Mouse (Mus musculus) G1E (cell line): ENCODE measurements at regions not wholly inside any gene's neighbourhood (a gene's known extent, or its start where the extent isn't known, plus 50 kb on each side); places are given as distances from the start of the nearest gene placed in this dataset.

ENCODE experiments used
- ATAC-seq: 2 replicates; pipeline ENCODE4 v1.8.0; 2016; ENCODE audit warnings: mild to moderate bottlenecking; ENCODE audit not compliant: insufficient number of reproducible peaks, poor library complexity, low FRiP score, severe bottlenecking; ENCODE audit errors: extremely low read depth
- DNase-seq: peaks from one replicate; pipeline ENCODE4 v3.0.0; 2012; ENCODE audit warnings: low spot score
- H3K27me3 ChIP-seq: 2 replicates; pipeline ENCODE4 v1.6.1; 2012; ENCODE audit warnings: mild to moderate bottlenecking, low read length, inconsistent platforms; ENCODE audit not compliant: insufficient read depth
- H3K36me3 ChIP-seq: replicated peaks from 2 replicates; pipeline ENCODE3; 2012; ENCODE audit warnings: mild to moderate bottlenecking, inconsistent platforms
- H3K4me1 ChIP-seq: 2 replicates; pipeline ENCODE4 v1.6.1; 2012; ENCODE audit warnings: low read depth, low read length, inconsistent platforms, mixed read lengths; ENCODE audit not compliant: insufficient read depth
- H3K4me3 ChIP-seq: 2 replicates; pipeline ENCODE4 v1.5.1; 2012; ENCODE audit warnings: low read depth, mild to moderate bottlenecking, inconsistent platforms, low read length, moderate library complexity, mixed read lengths
- H3K9me3 ChIP-seq: replicated peaks from 2 replicates; pipeline ENCODE4 v1.6.1; 2012; ENCODE audit warnings: inconsistent platforms
- CTCF ChIP-seq: IDR thresholded peaks from 2 replicates; pipeline ENCODE4 v1.5.1; 2012; ENCODE audit warnings: low read depth, low read length, inconsistent platforms, mixed read lengths
- GATA1 ChIP-seq: IDR thresholded peaks from 2 replicates; pipeline ENCODE4 v1.6.1; 2012; ENCODE audit warnings: borderline replicate concordance, low read length, inconsistent platforms, mixed read lengths
- GATA2 ChIP-seq: IDR thresholded peaks from 2 replicates; pipeline ENCODE4 v1.6.1; 2012; ENCODE audit warnings: low read depth, low read length, inconsistent platforms, borderline replicate concordance
- POLR2AphosphoS5 ChIP-seq: IDR thresholded peaks from 2 replicates; pipeline ENCODE4 v1.6.1; 2012; ENCODE audit warnings: low read depth, low read length, inconsistent platforms; ENCODE audit not compliant: insufficient replicate concordance
- TAL1 ChIP-seq: conservative IDR thresholded peaks from 2 replicates; pipeline ENCODE4 v1.6.1; 2012; ENCODE audit warnings: low read depth, low read length, inconsistent platforms, mixed read lengths

- no peak for TF ChIP-seq CTCF
- TF ChIP-seq GATA2, result no peak
- no peak for TF ChIP-seq GATA1
- TF ChIP-seq TAL1, result no peak
- no peak for TF ChIP-seq POLR2AphosphoS5
- ATAC-seq (no peak), DNase-seq (no peak)
- Histone ChIP-seq H3K9me3 (peaks cover 51% of the 10 kb centered on the region), H3K4me1 (no peaks in the 10 kb centered on the region), H3K27me3 (no peaks in the 10 kb centered on the region), H3K4me3 (no peak overlapping the region), H3K36me3 (no peaks in the 10 kb centered on the region)
These were observed 553.6 kb downstream of the Bnc2 start for GRCm38 (mm10) chr4:84121442-84121841.

- peaks cover 47% of the 10 kb centered on the region for H3K9me3 ChIP-seq
- TF ChIP-seq GATA1, result no peak
- TF ChIP-seq POLR2AphosphoS5, result no peak
- TF ChIP-seq CTCF, result no peak
- TF ChIP-seq GATA2, result no peak
- no peak for TF ChIP-seq TAL1
These were observed 548.7 kb downstream of the Bnc2 start for GRCm38 (mm10) chr4:84126400-84126799.

GRCm38 (mm10) chr4:84127380-84127779 lies 547.7 kb downstream of the Bnc2 start:
- Histone ChIP-seq H3K4me1 (no peaks in the 10 kb centered on the region), H3K27me3 (no peaks in the 10 kb centered on the region), H3K36me3 (no peaks in the 10 kb centered on the region), H3K9me3 (peaks cover 43% of the 10 kb centered on the region), H3K4me3 (no peak overlapping the region)
- ATAC-seq (no peak), DNase-seq (no peak)
- TF ChIP-seq GATA1, result no peak
- no peak for TF ChIP-seq TAL1
- no peak for TF ChIP-seq CTCF
- TF ChIP-seq POLR2AphosphoS5, result no peak
- TF ChIP-seq GATA2, result no peak

More at GRCm38 (mm10) chr4:84126400-84126799, 548.7 kb downstream of the Bnc2 start:
- Histone ChIP-seq H3K4me1 (no peaks in the 10 kb centered on the region), H3K36me3 (no peaks in the 10 kb centered on the region), H3K4me3 (no peak overlapping the region), H3K27me3 (no peaks in the 10 kb centered on the region)
- DNase-seq (no peak), ATAC-seq (no peak)

- Histone ChIP-seq H3K4me3 (no peak overlapping the region), H3K27me3 (no peaks in the 10 kb centered on the region), H3K4me1 (no peaks in the 10 kb centered on the region), H3K9me3 (peaks cover 58% of the 10 kb centered on the region), H3K36me3 (no peaks in the 10 kb centered on the region)
- ATAC-seq, result no peak
- TF ChIP-seq CTCF (no peak), GATA2 (no peak), GATA1 (no peak), TAL1 (no peak), POLR2AphosphoS5 (no peak)
- no peak for DNase-seq
These were observed 544.1 kb downstream of the Bnc2 start for GRCm38 (mm10) chr4:84130840-84131547.

- TF ChIP-seq TAL1, result no peak
- no peak for TF ChIP-seq POLR2AphosphoS5
- TF ChIP-seq CTCF, result no peak
- TF ChIP-seq GATA1, result no peak
- TF ChIP-seq GATA2, result no peak
- ATAC-seq (no peak), DNase-seq (no peak)
- H3K36me3 ChIP-seq, result no peaks in the 10 kb centered on the region
- H3K4me3 ChIP-seq, result no peak overlapping the region
- H3K27me3 ChIP-seq, result no peaks in the 10 kb centered on the region
- no peaks in the 10 kb centered on the region for H3K4me1 ChIP-seq
- peaks cover 60% of the 10 kb centered on the region for H3K9me3 ChIP-seq
These were observed 539.3 kb downstream of the Bnc2 start for GRCm38 (mm10) chr4:84135740-84136139.

DNA sequence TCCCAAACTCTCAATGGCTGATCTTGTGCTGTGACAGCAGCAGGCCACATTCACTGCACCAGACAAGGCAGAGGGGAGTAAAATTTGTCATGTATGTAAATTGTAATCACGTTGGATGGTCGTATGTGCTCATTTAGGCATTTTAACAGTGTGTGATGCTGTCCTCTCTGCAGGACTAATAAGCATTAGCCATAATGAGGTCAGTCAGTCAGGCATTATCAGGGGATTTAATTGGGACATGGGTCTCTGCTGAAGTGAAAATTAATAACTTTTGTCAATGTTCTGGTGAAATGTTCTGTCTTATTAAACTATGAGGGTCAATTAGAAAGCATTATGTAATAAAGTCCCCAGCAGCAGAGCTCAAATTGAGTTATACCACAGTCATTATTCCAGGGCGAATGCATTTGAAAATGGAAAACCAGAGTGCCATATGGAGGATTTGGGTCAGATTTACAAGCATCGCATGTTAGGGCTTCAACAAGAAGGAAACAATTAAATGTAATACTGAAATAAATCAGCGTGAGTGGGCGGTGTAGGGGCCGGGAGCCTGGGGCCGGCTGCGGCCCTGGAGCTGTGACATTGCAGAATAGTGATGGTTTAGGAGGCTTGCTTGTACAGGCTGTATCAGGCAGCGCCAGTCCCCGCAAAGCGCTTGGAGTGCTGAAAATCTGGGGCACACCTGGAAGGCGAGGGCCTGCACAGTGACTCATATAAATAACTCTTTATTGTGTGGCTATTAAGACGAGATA lies 537.7 kb downstream of the Bnc2 start:
- no peaks in the 10 kb centered on the region for H3K4me1 ChIP-seq
- ATAC-seq, result no peak
- H3K4me3 ChIP-seq, result no peak overlapping the region
- no peak for DNase-seq
- H3K27me3 ChIP-seq, result no peaks in the 10 kb centered on the region
- no peaks in the 10 kb centered on the region for H3K36me3 ChIP-seq
- peaks cover 54% of the 10 kb centered on the region for H3K9me3 ChIP-seq
- TF ChIP-seq POLR2AphosphoS5 (no peak), TAL1 (no peak), CTCF (no peak), GATA2 (no peak), GATA1 (no peak)
